Mouse (Mus musculus) induced T-regulatory cell, adult 2 months (primary cell): ENCODE data around the gene Tor2a.

Experiments
- DNase-seq: peaks from one replicate; pipeline ENCODE4 v3.0.0-alpha.2; 2012; ENCODE audit warnings: low read depth

The Tor2a gene

DNA sequence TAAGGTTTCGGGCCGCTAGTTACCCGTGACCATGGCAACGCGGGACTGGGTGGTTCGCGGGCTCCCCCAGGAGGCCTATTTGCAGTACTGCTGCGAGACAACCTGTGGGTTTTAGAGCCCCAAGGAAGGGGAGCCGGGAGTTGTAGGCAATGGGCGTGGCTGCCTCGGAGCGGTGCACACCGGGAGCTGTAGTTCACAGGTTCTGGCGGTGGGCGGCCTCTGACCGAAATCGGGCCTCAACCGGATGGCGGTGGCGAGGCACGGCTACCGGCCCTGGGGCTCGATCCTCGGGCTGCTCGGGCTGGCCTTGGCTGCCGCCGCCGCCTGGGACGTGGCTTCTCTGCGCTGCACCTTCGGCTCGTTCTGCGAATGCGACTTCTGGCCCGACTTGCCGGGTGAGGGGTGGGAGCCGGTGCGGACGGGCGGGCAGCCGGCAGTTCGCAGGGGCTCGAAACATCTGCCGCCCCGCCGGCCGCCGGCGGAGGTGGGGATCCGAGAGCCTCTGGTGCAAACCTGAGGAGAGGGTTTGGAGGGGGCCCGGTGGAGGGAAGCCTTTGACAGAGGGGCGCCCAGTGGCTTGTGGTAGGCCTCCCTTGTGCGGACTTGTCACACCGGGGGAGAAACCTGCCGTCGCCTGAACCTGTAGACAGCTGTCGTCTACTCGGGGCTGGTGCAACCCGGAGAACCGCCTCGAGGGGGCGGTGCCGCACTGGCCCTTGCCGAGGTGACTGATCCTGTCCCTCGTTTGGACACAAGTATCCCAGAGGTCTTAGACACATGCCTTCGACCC, at the start of gene Tor2a:
TSS of gene Tor2a (plus strand) at position 179 of the 790 bp plus-strand sequence.
- peak; percentile 99 for DNase-seq

DNA sequence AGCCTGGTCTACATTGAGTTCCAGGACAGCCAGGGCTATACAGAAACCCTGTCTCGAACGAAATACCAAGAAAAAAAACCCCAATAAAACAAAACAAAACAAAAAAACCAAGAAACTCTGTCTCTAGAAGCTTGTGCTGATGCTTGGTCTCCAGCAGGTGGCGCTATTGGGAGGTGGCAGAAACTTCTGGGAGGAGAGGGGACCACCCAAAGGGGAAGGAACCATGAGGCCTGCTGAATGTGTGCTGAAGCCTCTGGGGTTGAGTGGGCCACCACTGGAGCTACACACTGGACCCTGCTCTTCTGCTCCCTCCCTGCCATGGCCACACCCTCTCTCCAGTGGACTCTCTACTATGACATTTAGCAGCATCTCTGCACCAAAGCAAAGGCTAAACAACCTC, 48.4 kb upstream of the Tor2a start:
- DNase-seq: peak; percentile 86

GRCm38 (mm10) chr2:32709521-32710137, 47.4 kb upstream of the Tor2a start:
- no peak for DNase-seq

GRCm38 (mm10) chr2:32710425-32710824, 46.6 kb upstream of the Tor2a start:
- no peak for DNase-seq

DNA sequence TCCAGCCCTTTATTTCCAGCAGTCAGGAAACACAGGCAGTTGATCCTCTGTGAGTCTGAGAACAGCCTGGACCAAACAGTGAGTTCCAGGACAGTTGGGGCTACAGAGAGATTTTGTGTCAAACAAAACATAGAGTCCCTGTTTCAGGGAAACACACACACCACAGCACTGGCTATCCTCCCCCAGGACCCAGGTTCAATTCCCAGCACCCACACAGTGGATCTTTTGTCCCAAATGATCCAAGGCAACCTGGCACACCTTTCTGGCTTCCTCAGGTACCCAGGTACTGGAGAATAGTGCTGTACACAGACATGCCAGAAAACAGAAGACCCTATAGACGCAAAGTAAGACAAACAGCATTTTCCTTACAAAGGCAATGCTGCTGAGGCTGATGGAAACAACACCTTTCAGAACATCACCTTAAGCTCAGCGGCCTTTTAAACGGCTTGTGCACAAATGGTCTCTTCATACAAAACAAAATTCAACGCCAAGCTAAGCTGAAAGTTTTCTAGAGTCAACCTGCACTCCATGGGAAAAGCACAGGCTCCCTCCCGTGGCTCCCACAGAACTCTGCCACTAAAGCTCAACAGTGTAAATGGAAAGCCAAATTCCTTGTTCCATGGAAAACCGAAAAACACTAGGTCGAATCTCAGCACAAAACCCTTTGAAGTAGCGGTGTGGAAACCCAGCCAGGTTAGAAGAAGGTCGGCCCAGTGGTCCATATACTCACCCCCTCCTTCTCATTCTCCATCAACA, 45.6 kb upstream of the Tor2a start:
- DNase-seq: no peak

GRCm38 (mm10) chr2:32712108-32712551, 44.9 kb upstream of the Tor2a start:
- DNase-seq: peak; percentile 82

GRCm38 (mm10) chr2:32712586-32712933, 44.5 kb upstream of the Tor2a start:
- peak; percentile 95 for DNase-seq

GRCm38 (mm10) chr2:32712934-32713817, 43.9 kb upstream of the Tor2a start, which contains the start of gene Cdk9:
Cdk9 (minus strand) TSS chr2:32713076.
- DNase-seq: peak; percentile 95

- DNase-seq: no peak
Measured at GRCm38 (mm10) chr2:32714117-32714986, 42.7 kb upstream of the Tor2a start.

- DNase-seq: peak; percentile 88
Measured at GRCm38 (mm10) chr2:32714987-32715425, 42.0 kb upstream of the Tor2a start.

DNA sequence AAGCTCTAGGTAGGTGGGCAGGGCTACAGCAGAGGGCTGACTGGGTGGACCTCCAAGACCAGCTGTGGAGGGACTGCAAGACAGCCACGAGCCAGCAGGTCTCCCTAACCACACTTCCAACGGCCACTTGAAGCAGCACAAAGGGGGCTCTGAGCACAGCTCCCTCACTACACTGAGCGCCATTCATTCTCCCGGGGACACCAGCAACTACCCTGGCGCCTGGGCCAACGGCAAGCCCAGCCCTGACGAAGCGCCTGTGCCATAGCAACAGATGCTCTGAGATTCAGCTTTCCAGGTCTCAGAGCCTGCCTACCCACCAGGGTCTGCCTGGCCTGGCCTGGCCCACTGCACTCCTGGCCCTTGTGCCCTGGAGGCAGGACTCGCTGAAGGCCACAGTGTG, 38.3 kb upstream of the Tor2a start:
- no peak for DNase-seq

GRCm38 (mm10) chr2:32720053-32720452, 37.0 kb upstream of the Tor2a start:
- peak; percentile 30 for DNase-seq

GRCm38 (mm10) chr2:32720681-32721229, 36.3 kb upstream of the Tor2a start, which contains the start of gene Sh2d3c:
Sh2d3c (plus strand) TSS chr2:32721055.
- DNase-seq: peak; percentile 68

DNA sequence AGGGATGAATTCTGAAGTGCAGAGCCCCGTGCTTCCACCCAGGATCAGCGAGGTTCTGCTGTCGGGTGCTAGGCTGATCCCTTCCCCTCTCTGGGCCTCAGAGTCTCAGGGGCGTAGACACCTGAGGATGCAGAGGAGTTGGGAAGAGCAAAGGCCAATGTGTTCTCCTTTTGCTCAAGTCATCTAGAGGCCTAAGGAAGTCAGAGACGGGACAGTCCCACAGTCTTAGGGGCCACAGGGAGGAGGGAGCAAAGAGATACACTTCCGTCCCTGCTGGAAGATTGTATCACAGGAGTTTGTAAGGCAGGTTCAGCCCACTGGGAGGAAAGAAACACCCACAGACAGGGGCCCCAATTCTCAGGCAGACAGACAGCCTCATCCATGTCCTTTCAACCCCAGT, 35.0 kb upstream of the Tor2a start:
- DNase-seq: peak; percentile 80

DNA sequence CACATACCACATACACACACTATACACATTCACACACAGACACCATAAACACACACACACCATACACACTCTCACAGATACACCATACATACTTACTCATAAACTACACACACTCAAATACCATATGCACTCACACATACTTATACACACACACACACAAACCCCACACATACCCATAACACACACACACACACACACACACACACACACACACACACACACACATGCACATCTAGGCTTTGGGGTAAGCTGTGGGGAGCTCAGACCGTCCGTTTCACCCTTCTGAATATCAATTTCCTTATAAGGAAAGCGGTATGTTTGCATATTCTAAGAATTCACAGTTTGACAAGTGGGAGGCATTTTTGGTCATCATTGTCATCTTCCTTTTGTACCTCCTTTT, 34.5 kb upstream of the Tor2a start:
- DNase-seq: peak; percentile 64

- DNase-seq: peak; percentile 55
Measured at GRCm38 (mm10) chr2:32724149-32724548, 32.9 kb upstream of the Tor2a start.

GRCm38 (mm10) chr2:32724832-32725790, 31.9 kb upstream of the Tor2a start:
- DNase-seq: peak; percentile 84

- peak; percentile 84 for DNase-seq
Measured at GRCm38 (mm10) chr2:32727435-32727834, 29.6 kb upstream of the Tor2a start.

DNA sequence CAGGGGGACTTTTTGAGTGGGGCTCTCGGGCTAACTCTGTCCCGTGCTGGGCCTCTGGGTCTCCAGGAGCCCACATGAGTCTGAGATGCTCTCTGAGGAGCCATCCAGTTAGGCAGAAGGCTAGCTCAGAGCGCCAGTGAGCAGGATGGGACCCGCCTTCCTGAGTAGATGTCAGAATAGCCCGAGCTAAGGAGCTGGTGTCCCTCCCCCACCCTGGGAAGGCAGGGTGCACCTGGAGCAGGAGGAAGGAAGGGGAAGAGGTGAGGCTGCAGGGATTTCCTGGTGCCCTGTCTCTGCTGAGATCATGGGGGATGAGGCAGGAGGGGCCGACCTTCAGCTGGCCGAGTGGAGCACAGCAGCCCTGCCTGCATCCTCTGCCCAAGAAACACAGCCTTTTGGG, 28.6 kb upstream of the Tor2a start:
- DNase-seq: no peak
